Mouse (Mus musculus) adrenal gland, postnatal 14 days (tissue): ENCODE measurements around the gene Peli1. TPM values are rescaled to one million over a fixed set of nuclear protein-coding genes. Genes with fewer than 3 reads are reported as not detected.

Source experiments
- DNase-seq: peaks from one replicate; pipeline ENCODE4 v3.0.0; 2021; ENCODE audit warnings: mixed read lengths
- total RNA-seq: library from RNA; stranded (reverse); gene quantifications from 2 replicates; pipeline ENCODE4 v1.2.3, GENCODE M21; 2021

The Peli1 gene
- total RNA-seq, 1 experiment from 2014 or later, result 18.4 TPM

DNA sequence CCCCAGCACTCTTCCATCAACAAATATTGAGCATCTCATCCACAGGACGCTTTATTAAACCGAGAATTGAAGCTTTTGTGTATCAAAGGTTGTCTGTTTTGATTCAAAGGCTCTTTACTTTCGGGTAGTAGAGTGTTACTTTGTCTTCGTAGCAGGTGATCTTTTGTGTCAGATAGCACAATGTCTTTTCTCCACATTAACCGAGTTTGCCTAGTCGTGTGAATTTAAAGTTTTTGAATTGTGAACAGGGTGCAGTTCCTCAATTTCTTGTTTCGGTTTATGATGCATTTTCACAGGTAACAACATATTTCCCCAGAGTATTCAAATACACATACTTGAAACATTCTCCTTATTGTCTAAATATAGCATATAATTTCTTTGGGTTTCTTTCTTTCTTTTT, 1.5 kb downstream of the Peli1 start:
- DNase-seq, result no peak

DNA sequence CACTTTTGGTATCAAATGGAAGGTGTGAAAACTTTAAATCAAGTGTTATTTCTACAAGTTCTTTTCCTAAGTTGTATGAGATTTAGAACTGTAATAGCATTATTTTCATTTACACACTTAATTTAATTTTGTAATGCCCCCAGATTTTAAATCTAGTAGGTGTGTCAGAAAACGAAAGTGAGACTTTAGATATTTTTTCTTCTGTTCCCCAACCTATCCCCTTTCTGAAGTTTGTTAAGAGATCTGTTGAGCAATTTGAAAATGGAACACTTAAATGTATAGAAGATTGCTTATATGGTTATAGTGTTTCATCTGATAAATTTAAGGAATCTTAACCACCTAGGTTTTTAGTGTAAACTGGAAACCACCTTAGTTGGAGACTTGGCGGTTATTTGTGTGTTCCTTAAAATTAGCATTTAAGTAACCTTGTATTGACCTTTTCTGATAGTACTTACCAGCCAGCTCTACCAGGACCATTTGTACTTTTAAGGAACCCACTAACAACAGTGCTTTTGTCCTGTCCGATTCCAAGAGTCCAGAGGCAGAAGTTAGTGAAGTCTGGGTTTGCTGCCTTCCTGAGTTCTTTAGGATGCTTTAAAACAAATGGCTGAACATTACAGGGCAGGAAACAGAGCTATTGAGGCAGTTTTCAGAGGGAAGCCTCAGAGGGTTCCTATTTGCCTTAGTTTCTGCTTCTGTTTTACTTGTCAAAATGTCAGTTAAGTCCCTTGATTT, 2.2 kb downstream of the Peli1 start:
- no peak for DNase-seq

DNA sequence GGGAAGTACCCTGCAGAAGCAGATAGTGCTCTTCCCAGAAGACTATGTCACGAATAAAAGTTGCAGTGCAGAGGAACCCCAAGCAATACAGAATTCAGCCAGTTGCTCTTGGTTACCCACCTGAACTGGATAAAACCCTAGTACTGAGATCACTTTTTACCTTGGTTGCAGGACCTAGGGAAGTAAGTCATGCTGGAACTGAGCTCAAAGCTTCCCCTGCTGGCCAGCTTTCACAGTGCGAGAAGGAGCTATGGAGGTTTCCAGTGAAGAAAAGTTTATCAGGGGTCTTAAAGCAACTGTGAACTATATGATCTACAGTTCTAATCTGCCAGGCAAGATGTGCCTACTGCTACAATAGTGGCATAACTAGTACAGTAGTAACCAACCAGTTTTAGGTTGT, 5.5 kb downstream of the Peli1 start:
- peak; percentile 16 for DNase-seq

DNA sequence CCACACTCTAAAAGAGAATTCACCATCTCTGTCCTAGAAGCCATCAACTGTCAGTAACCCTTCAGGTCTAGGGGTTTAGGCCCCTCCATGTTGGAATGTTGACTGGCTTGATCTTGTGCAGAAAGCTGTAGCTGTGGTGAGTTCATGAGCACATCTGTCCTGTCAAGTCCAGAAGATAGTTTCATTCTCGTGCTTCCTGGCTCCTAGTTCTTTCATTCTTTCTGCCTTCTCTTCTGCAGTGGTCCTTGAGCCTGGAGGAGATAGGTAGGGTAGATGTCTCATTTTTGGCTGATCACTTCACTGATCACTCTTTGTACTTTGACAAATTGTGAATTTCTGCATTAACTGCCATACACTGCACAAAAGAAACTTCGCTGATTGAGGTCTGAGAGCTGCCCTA, 7.4 kb downstream of the Peli1 start:
- DNase-seq, result no peak

DNA sequence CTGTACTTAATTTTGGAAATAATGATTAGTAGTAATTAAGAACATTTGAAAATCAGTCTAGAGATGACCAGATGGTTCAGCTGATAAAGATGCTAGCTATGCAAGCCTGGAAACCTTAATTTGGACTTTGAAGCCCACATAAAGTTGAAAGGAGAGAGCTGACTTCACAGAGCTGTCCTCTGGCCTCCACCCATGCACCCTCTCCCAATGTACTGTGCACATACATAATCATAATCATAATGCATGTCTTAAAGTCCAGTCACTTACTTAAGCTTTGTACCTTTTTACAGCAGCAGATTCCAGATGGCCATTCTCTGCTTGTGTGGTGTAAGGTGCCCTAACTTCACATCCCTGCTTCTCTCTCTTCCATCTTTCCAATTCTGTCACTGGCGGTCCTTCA, 9.6 kb downstream of the Peli1 start:
- no peak for DNase-seq

DNA sequence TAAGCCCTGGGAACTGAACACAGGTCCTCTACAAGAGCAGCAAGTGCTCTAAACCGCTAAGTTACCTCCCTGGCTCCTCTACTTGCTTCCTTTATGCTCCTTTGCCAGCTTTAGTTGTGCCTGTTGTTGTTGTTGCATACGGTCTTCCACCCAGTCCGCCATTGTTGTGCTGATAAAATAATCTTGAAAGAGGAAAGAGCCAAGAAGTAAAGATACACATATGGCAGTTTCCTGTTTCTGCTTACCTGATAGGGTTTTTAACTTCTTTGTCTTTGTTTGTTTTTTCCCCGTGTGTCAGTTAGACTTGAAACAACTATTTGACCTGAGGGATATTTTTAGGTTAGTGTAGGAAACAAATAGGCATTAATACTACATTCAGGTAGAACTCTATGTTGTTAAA, 10.2 kb downstream of the Peli1 start:
- DNase-seq, result no peak

DNA sequence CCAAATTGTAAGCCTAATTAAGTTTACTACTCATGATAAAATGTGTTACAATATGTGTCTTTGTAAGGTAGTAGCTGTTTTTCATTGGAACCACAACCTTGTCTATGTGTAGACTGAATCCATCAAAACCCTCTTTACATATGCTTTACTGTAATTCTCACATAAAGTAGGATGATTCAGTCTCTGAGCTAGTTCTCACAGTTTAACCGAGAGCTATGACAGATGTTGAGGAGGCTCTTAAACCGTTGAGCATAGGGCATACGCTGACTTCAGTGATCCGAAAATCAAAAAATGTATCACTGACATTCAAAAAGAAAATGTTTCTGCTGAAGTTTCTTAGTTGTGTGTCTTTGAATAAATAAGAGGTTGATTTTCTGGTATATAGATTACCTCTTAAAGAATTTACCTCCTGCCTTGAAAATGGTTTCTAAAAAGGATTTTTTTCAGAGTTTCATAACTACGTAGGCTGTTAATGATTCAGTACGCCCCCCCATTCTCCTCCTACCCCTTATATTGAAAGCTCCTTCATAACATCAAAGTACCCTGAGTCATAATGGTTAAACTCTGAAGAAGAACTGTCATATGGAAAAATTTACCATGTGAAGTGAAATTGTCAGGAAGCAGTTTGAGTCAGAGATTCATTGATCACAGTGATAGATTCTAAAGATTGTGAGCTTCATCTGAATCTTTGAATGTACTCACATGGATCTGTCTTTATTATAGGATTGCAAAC, 11.3 kb downstream of the Peli1 start:
- no peak for DNase-seq

DNA sequence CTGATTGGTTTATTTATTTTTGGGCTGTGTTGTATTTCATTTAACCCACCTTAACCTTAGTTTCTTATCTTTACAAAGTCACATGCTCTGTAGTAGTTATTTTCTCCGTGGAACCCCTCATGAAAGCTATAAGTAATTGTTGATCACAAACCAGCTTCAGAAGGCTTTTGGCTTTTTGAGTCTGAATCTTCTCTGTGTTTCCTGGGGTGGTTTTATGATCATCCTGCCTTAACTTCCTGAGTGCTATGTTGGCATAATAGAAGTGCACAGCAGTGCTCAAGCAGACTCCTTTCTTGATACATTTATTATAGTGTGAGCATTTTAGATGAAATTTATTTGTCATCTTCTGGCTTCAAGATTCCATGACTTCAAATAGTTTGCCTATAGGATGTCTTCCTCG, 12.1 kb downstream of the Peli1 start:
- DNase-seq, result no peak

DNA sequence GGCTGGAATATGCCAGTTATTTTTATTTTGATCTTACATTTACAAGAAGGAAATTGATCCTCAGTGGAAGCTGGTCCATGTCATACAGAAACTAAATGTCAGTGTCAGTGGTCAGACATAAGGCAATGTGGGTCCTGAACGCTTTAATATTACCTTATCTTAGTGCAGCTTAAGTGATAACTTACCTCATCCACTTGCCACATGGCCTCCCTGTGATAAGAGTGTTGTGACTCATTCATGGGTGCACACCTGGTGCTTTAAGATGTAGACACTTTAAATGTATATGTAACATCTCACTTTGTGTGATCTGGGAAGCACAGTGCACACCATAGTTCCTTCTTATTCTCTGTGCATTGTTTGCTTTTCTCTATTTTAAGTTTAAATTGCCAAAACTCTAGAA, 14.3 kb downstream of the Peli1 start:
- no peak for DNase-seq

DNA sequence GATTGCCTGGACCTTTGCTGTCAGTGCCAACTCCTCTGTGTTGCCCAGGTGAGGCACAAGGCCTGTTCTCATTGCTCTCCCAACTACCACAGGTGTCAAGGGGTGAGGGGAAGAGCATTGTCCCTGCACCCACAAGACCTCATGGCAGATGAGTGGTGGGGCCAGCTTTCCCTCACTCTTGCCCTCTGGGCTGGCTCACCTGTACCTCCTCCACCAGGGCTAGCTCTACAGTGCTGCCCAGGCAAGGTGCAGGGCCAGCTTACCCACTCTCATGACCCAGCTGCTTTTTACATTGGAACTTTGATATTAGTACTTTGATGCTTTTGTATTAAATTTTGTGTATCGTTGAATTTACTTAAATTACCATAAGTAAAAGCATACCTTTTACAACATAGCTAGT, 16.0 kb downstream of the Peli1 start:
- DNase-seq, result no peak

DNA sequence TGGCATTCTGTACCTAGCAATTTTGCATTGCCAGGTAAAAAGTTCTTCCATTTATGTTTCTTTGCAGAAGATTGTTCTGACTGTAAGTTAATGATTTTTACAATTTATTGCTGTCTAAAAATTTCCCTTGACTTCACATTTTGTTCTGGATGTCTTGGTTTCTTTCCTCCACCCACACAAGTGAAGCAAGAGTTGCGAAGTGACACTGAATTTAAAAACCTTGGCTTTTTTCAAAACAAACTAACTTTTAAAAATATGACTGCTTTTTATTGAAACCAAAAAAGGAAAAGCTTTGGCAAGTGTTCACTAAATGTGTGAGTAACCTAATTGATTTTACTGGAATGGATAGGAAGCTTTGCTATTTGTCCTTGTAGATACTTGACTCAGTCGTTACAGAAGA, 18.2 kb downstream of the Peli1 start:
- DNase-seq, result no peak

DNA sequence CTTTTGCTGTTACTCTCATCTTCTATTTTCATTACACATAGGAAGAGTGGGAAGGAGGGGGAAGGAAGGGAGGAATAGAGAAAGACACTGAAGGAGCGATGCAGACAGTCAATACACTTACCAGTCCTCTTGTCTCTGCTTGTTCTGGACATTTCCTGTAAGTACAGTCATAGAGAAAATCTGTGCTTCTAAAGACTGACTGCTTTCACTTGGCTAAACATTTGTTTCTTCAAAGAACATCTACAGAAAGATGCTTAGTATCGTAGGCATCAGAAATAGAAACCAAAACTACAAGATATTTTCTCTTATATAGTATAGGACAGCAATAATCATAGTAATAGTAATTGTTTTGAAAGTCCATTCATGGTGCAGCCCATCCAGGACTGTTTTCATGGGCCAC, 23.4 kb downstream of the Peli1 start:
- no peak for DNase-seq

DNA sequence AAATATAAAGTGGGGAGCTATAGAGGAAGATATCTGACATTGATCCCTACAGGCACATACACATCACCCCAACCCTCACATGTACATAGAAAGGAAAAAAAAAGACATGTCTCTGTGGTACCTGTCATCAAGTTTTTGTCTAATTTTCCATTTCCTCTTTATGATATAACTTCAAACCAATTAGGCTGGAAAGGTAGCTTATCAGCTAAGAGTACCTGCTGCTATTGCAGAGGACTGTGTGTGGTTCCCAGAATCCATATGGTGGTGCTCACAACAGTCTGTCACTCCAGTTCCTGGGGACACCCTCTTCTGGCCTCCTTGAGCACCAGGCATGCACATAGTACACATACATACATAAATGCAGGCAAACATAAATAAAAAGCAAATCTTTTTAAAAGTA, 24.7 kb downstream of the Peli1 start:
- DNase-seq, result no peak

DNA sequence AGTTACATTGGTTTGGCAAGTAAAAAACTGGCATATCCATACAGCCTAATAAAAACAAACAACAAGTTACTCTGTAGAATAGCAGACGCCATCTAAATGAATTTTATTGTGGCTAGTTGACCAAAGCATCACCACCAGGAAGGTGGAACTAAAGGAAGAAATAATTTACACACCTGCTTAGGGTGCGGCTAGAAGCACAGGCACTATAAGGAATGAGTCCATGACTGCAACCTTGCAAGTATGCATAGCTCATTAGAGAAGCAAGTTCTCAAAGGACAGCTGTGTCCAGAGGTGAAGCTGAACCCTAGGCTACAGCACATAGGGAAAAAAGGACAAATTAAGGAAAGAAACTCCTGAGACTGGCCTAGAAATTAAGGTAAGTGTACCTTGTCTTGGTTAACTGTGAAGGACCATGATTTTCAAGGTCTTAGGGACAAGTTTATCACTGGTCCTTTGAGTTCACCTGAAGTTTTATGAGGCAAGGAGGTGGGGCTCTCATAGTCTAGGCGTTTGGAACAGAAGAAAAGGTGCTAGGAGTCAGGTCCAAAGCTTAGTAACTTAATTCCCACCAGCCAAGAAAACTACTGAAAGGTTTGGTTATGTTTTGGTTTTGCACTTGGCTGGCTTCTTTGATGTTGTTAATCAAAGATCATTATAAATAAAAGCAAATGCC, 25.7 kb downstream of the Peli1 start:
- DNase-seq, result no peak

DNA sequence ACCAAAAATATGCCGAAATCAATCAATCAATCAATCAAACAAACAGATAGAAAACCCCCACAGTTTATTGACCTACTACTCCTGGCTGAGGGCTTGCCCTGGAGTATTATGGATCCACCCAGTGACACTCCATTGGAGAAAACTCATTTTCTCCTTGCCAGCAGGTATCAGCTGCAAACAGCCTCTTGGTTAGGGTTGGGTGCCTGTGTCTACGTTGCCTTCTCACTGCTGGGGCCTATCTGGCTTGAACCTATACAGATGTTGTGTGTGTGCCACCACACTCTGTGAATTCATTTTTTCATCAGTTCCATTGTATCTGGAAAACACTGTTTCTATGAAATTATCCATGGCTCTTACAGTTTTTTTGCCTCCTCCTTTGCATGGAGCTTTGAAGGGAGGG, 30.6 kb downstream of the Peli1 start:
- no peak for DNase-seq

DNA sequence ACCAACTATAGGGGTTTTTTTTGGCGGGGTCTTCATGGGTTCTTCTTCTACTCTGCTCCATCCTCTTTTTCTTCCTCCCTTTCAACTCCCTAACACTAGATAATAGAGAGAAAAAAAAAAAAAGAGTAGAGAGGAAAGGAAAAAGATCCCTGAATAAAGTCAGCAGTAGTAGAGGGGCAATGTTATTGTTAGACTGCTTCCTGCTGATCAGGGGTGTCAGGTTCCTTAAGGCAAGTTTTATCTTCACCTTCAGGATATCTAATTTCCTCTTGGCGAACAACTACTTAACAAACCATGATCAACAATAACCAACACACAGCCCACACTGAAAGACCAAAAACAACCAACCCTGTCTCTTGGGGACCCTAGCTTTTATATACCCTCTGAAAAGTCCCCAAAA, 31.3 kb downstream of the Peli1 start:
- DNase-seq, result no peak

DNA sequence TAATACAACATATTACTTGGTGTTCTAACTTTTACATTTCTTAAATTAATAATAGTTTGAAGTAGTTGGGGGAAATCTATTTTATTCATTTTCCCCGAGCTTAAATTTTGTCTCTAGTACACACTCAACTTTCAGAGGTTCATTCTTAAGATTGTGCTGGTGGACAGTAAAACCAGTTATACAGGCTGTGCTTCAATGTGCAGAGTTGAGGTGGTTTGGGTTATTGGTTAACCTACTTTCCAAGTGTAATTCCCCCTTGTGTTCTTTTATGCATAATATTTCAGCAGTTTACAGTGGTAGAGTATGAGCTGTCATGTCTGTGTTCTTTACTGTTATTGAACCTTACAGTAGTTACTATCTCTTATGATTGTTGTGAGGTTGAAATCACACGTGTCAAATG, 40.6 kb downstream of the Peli1 start:
- DNase-seq, result no peak

DNA sequence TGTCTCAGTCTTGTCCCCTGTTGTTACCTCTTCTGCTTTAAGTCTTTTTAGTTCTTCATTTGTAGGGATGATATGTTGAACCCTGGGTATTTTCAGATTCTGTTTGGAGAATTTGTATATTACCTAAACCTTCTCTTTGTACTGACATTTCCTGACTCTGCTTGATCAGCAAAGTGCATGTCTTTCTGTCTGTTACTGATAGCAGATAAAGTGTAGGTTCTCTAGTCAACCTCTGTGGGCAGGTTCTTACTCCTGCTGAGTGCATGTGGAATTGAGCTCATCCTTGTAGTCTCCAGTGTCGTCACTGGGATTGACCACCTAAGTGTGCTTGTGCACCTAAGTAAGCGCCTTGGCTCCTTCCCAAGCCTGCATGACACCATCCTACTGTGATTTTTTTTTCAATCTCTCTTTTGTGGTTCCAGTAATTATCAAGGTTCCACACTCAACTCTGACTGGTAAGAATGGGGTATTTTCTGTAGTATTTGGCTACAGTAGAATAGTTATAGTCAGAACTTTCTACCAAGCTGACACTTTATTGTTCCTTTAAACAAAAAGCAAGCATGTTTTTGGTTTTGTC, 43.9 kb downstream of the Peli1 start:
- DNase-seq, result no peak

DNA sequence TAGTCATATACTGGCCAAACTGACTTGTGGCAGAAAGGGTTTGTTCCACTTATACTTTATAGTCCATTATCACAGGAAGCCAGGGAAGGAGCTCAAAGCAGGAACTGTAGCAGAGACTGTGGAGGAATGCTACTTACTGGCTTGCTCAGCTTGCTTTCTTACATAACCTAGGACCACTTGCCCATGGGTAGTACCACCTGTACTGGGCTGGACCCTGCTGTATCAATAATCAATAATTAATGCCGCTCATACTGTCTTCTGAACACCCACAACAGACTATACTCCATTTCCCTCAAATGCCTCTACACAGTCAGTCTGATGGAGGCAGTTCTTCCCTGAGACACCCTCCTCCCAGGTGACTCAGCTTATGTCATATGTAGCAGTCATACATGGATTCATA, 48.4 kb downstream of the Peli1 start:
- DNase-seq, result no peak

DNA sequence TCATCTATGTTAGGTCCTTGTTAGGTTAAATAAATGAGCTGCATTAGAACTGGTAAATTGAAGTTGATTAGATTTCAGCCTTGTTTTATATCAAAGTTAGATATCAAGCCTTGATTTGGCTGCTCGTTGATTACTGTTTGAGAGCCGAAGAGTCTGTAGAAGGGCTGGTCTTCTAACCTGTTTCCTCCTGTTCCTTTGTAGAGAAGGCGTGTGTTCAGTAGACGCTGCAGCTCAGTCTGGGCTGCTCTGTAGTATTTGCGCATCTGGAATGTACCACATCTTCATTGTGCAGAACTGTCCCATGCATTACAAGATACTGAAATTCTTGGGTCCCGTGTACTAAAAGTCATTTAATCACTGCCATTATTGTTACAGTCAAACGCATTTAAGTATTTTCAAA, 50.2 kb downstream of the Peli1 start:
- no peak for DNase-seq

DNA sequence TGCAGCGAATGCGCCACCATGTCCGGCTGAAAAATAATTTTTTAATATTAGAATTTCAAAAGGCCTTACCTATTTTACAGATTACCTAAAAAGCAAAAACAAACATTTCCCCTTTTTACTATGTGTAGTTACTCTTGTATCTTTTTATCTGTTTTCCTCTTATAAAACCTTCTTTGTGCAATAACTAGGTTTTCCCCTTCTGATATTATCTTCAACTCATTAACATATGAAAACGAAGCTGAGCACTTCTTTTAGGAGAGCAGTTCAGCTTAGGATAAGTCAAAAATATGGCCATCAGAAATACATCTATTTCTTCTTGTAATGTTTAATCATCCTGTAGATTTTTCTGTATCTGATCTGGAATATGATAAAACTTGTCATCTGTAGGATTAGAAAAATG, 50.7 kb downstream of the Peli1 start:
- no peak for DNase-seq

DNA sequence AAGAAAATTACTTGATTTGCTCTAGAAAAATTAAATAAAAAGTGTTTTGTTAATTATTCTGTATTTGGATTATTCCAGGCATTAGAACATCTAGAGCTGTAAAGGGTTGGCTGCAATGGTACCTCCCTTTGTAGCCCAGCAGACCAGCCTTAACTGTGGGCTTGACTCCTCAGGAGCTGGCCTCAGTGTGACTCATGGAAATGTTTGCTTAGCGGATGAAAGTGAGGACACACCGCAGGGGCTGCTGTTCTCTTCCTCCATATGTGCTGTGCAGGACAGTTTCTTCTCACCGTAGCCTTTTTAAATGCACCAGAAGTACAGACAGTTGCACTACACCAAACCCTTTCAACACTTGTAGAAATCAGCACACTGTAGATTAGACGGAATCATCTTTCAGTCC, 58.4 kb downstream of the Peli1 start:
- DNase-seq, result no peak

DNA sequence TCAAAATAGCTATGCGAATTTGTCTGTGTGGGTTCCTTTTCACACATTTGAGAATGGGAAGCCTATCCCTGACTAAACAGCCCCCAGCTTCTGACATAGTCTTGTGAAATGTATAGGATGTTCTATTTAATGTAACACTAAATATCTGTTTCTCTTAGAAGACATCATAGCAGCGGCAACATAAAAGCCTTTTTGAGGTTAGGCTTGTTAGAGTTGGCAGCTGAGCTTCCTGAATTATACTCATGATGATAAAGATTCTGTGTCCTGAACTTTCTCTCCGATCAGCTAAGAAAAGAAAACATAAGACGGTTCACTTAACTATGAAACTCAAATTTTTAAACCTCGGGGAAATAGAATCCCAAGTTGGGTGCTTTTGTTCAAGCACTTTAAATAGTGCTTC, 59.2 kb downstream of the Peli1 start:
- no peak for DNase-seq
